Mouse (Mus musculus): ENCODE data around the gene Unc13c. TPM values are rescaled to one million over a fixed set of nuclear protein-coding genes. Genes with fewer than 3 reads are reported as not detected.

The Unc13c gene
- polyA plus RNA-seq, 1 experiment from 2014 or later = 0.77 TPM

GRCm38 (mm10) chr9:73450009-73450408, 518.8 kb downstream of the Unc13c start:
- no peak for DNase-seq (ENCODE audit: low spot score)
- Histone ChIP-seq H3K4me3 (ENCODE audit: low read depth, low read length) (no peak overlapping the region), H3K36me3 (ENCODE audit: control insufficient read depth, insufficient read depth, low read length) (no peaks in the 10 kb centered on the region)

GRCm38 (mm10) chr9:73449216-73449615, 519.5 kb downstream of the Unc13c start:
- H3K4me3 ChIP-seq (ENCODE audit: low read depth, low read length) = no peak overlapping the region
- no peak overlapping the region for H3K9ac ChIP-seq (ENCODE audit: low read depth, low read length)
- no peaks in the 10 kb centered on the region for H3K36me3 ChIP-seq (ENCODE audit: control insufficient read depth, insufficient read depth, low read length)
- H3K4me1 ChIP-seq (ENCODE audit: control insufficient read depth, insufficient read depth, low read length) = no peaks in the 10 kb centered on the region
- no peak for DNase-seq (ENCODE audit: low spot score)
- H3K27ac ChIP-seq (replicated peaks; ENCODE audit: low read depth, low read length) = no peak overlapping the region
- H3K4me2 ChIP-seq (ENCODE audit: low read depth, low read length) = no peak overlapping the region
- no peaks in the 10 kb centered on the region for H3K9me3 ChIP-seq (ENCODE audit: control insufficient read depth, low read length)
- no peaks in the 10 kb centered on the region for H3K27me3 ChIP-seq (replicated peaks; ENCODE audit: control insufficient read depth, insufficient read depth, low read length)
- no peak for ATAC-seq (ENCODE audit: low read depth)

More at GRCm38 (mm10) chr9:73450009-73450408, 518.8 kb downstream of the Unc13c start:
- Histone ChIP-seq H3K9me3 (ENCODE audit: control insufficient read depth, low read length) (no peaks in the 10 kb centered on the region), H3K27ac (replicated peaks; ENCODE audit: low read depth, low read length) (no peak overlapping the region), H3K4me2 (ENCODE audit: low read depth, low read length) (no peak overlapping the region), H3K9ac (ENCODE audit: low read depth, low read length) (no peak overlapping the region), H3K4me1 (ENCODE audit: control insufficient read depth, insufficient read depth, low read length) (no peaks in the 10 kb centered on the region), H3K27me3 (replicated peaks; ENCODE audit: control insufficient read depth, insufficient read depth, low read length) (no peaks in the 10 kb centered on the region)
- WGBS = 82% methylated on average over 6 of the region's 6 CpGs
- ATAC-seq (ENCODE audit: low read depth) = no peak

GRCm38 (mm10) chr9:73431925-73432324, 536.8 kb downstream of the Unc13c start:
- WGBS = 68% methylated on average over 2 of the region's 2 CpGs
- Histone ChIP-seq H3K4me1 (ENCODE audit: control insufficient read depth, insufficient read depth, low read length) (no peaks in the 10 kb centered on the region), H3K4me3 (ENCODE audit: low read depth, low read length) (no peak overlapping the region), H3K9me3 (ENCODE audit: control insufficient read depth, low read length) (no peaks in the 10 kb centered on the region), H3K9ac (ENCODE audit: low read depth, low read length) (no peak overlapping the region), H3K36me3 (ENCODE audit: control insufficient read depth, insufficient read depth, low read length) (no peaks in the 10 kb centered on the region), H3K27ac (replicated peaks; ENCODE audit: low read depth, low read length) (no peak overlapping the region), H3K27me3 (replicated peaks; ENCODE audit: control insufficient read depth, insufficient read depth, low read length) (no peaks in the 10 kb centered on the region), H3K4me2 (ENCODE audit: low read depth, low read length) (no peak overlapping the region)
- DNase-seq (ENCODE audit: low spot score) = no peak
- ATAC-seq (ENCODE audit: low read depth) = no peak

Other genes starting within 250 kb of the Unc13c start
- 0.50 and 0.86 TPM in 2 replicates for gene Wdr72, start 141.4 kb upstream of the Unc13c start, polyA plus RNA-seq (2014; fragmentation: Nextera tagmentation; extraction: Ambion mirVana)

Data from embryonic facial prominence, embryonic 14.5 days (tissue).